Mouse (Mus musculus) neural tube, embryonic 14.5 days (tissue): ENCODE results near the gene Uggt1. TPM values are rescaled to one million over a fixed set of nuclear protein-coding genes. Genes with fewer than 3 reads are reported as not detected.

Experiments used
- ATAC-seq: fragments of 200-750 bp; cut with Nextera tagmentation; 2 replicates; pipeline ENCODE4 v1.8.0; 2017; ENCODE audit warnings: low read depth, mild to moderate bottlenecking, moderate TSS enrichment, moderate library complexity
- H3K27ac ChIP-seq: fragments of 300-500 bp; sonication (generic); 2 replicates; pipeline ENCODE4 v1.5.1; 2014; ENCODE audit warnings: low read depth, mild to moderate bottlenecking, control low read depth, low read length, moderate library complexity, mixed read lengths
- H3K27me3 ChIP-seq: fragments of 300-500 bp; sonication (generic); 2 replicates; pipeline ENCODE4 v1.6.1; 2014; ENCODE audit warnings: low read length; ENCODE audit not compliant: control insufficient read depth, insufficient read depth
- H3K36me3 ChIP-seq: fragments of 300-500 bp; sonication (generic); 2 replicates; pipeline ENCODE4 v1.6.1; 2014; ENCODE audit warnings: low read length, mixed read lengths; ENCODE audit not compliant: control insufficient read depth, insufficient read depth
- H3K4me1 ChIP-seq: fragments of 300-500 bp; sonication (generic); 2 replicates; pipeline ENCODE4 v1.6.1; 2014; ENCODE audit warnings: low read length; ENCODE audit not compliant: control insufficient read depth, insufficient read depth
- H3K4me2 ChIP-seq: fragments of 300-500 bp; sonication (generic); 2 replicates; pipeline ENCODE4 v1.6.1; 2014; ENCODE audit warnings: mild to moderate bottlenecking, low read depth, low read length, control low read depth
- H3K4me3 ChIP-seq: fragments of 300-500 bp; sonication (generic); 2 replicates; pipeline ENCODE4 v1.5.1; 2014; ENCODE audit warnings: low read depth, low read length, control low read depth, mixed read lengths
- H3K9ac ChIP-seq: fragments of 300-500 bp; sonication (generic); replicated peaks from 2 replicates; pipeline ENCODE4 v1.6.1; 2014; ENCODE audit warnings: low read depth, mild to moderate bottlenecking, control low read depth, low read length, mixed read lengths
- H3K9me3 ChIP-seq: fragments of 300-500 bp; sonication (generic); 2 replicates; pipeline ENCODE4 v1.6.1; 2016; ENCODE audit warnings: low read length; ENCODE audit not compliant: control insufficient read depth
- WGBS: fragments of 180-500 bp; shearing (Covaris S2); extraction: QIAGEN DNeasy Blood & Tissue Kit; methylation state at CpG from one replicate; pipeline ENCODE4 v1.1.7; 2014; 5-methylcytosine and 5-hydroxymethylcytosine counted together
- polyA plus RNA-seq: library from polyadenylated mRNA; unstranded; fragments of >200 nt; fragmentation: Nextera tagmentation; extraction: Ambion mirVana; gene quantifications from 2 replicates; pipeline ENCODE4 v1.2.1, GENCODE M21; 2014

The Uggt1 gene
- polyA plus RNA-seq, 1 experiment from 2014 or later: 61.6 TPM

GRCm38 (mm10) chr1:36121172-36121571 is 123.3 kb downstream of the Uggt1 start:
- Histone ChIP-seq H3K27ac (no peak overlapping the region), H3K4me1 (no peaks in the 10 kb centered on the region), H3K4me2 (no peak overlapping the region), H3K27me3 (no peaks in the 10 kb centered on the region), H3K9me3 (no peaks in the 10 kb centered on the region), H3K36me3 (no peaks in the 10 kb centered on the region), H3K9ac (no peak overlapping the region), H3K4me3 (no peak overlapping the region)
- no peak for ATAC-seq
- WGBS: 89% methylated on average over 8 of the region's 8 CpGs

- Histone ChIP-seq H3K9me3 (no peaks in the 10 kb centered on the region), H3K9ac (no peak overlapping the region), H3K27ac (no peak overlapping the region), H3K4me3 (no peak overlapping the region), H3K4me2 (no peak overlapping the region), H3K36me3 (no peaks in the 10 kb centered on the region), H3K27me3 (no peaks in the 10 kb centered on the region), H3K4me1 (no peaks in the 10 kb centered on the region)
- ATAC-seq: no peak
- WGBS: 91% methylated on average over 4 of the region's 4 CpGs
These were observed 125.1 kb downstream of the Uggt1 start for GRCm38 (mm10) chr1:36119426-36119825.

- no peaks in the 10 kb centered on the region for H3K27me3 ChIP-seq
- ATAC-seq: no peak
- no peak overlapping the region for H3K9ac ChIP-seq
- no peak overlapping the region for H3K4me3 ChIP-seq
- no peaks in the 10 kb centered on the region for H3K4me1 ChIP-seq
- WGBS: 94% methylated on average over 3 of the region's 3 CpGs
- H3K4me2 ChIP-seq: no peak overlapping the region
- H3K36me3 ChIP-seq: no peaks in the 10 kb centered on the region
- no peak overlapping the region for H3K27ac ChIP-seq
- no peaks in the 10 kb centered on the region for H3K9me3 ChIP-seq
These were observed 125.6 kb downstream of the Uggt1 start for GRCm38 (mm10) chr1:36118958-36119357.

GRCm38 (mm10) chr1:36118061-36118685 is 126.3 kb downstream of the Uggt1 start:
- H3K36me3 ChIP-seq: no peaks in the 10 kb centered on the region
- no peaks in the 10 kb centered on the region for H3K4me1 ChIP-seq
- no peak overlapping the region for H3K9ac ChIP-seq
- H3K4me3 ChIP-seq: no peak overlapping the region
- H3K9me3 ChIP-seq: no peaks in the 10 kb centered on the region
- no peaks in the 10 kb centered on the region for H3K27me3 ChIP-seq
- no peak overlapping the region for H3K4me2 ChIP-seq
- ATAC-seq: no peak
- no peak overlapping the region for H3K27ac ChIP-seq
- WGBS: 81% methylated on average over 9 of the region's 9 CpGs

GRCm38 (mm10) chr1:36116488-36116887 is 128.0 kb downstream of the Uggt1 start:
- ATAC-seq: no peak
- WGBS: 74% methylated on average over 5 of the region's 5 CpGs
- no peaks in the 10 kb centered on the region for H3K27me3 ChIP-seq
- no peak overlapping the region for H3K4me3 ChIP-seq
- H3K4me1 ChIP-seq: no peaks in the 10 kb centered on the region
- H3K9me3 ChIP-seq: no peaks in the 10 kb centered on the region
- no peak overlapping the region for H3K27ac ChIP-seq
- H3K36me3 ChIP-seq: no peaks in the 10 kb centered on the region
- no peak overlapping the region for H3K9ac ChIP-seq
- H3K4me2 ChIP-seq: no peak overlapping the region

GRCm38 (mm10) chr1:36114844-36115243 is 129.7 kb downstream of the Uggt1 start:
- Histone ChIP-seq H3K4me1 (no peaks in the 10 kb centered on the region), H3K27me3 (no peaks in the 10 kb centered on the region), H3K4me3 (no peak overlapping the region), H3K9me3 (no peaks in the 10 kb centered on the region), H3K4me2 (no peak overlapping the region), H3K36me3 (no peaks in the 10 kb centered on the region), H3K9ac (no peak overlapping the region), H3K27ac (no peak overlapping the region)
- 87% methylated on average over 3 of the region's 3 CpGs for WGBS
- ATAC-seq: no peak

GRCm38 (mm10) chr1:36113670-36114069 is 130.8 kb downstream of the Uggt1 start:
- 91% methylated on average over 8 of the region's 8 CpGs for WGBS
- Histone ChIP-seq H3K4me3 (no peak overlapping the region), H3K9me3 (no peaks in the 10 kb centered on the region), H3K27me3 (no peaks in the 10 kb centered on the region), H3K36me3 (no peaks in the 10 kb centered on the region), H3K27ac (no peak overlapping the region), H3K4me1 (no peaks in the 10 kb centered on the region), H3K9ac (no peak overlapping the region), H3K4me2 (no peak overlapping the region)
- no peak for ATAC-seq

GRCm38 (mm10) chr1:36112665-36113064 is 131.9 kb downstream of the Uggt1 start:
- Histone ChIP-seq H3K4me2 (no peak overlapping the region), H3K4me3 (no peak overlapping the region), H3K9ac (no peak overlapping the region), H3K27me3 (no peaks in the 10 kb centered on the region), H3K27ac (no peak overlapping the region), H3K36me3 (no peaks in the 10 kb centered on the region), H3K4me1 (no peaks in the 10 kb centered on the region), H3K9me3 (no peaks in the 10 kb centered on the region)
- ATAC-seq: no peak
- WGBS: 85% methylated on average over 3 of the region's 3 CpGs

GRCm38 (mm10) chr1:36109987-36110386 is 134.5 kb downstream of the Uggt1 start:
- no peak overlapping the region for H3K4me2 ChIP-seq
- H3K36me3 ChIP-seq: peaks cover 7% of the 10 kb centered on the region; the same call in 1 of the 2 replicates
- no peak for ATAC-seq
- H3K27ac ChIP-seq: no peak overlapping the region
- WGBS: 84% methylated on average over 4 of the region's 4 CpGs
- H3K9me3 ChIP-seq: no peaks in the 10 kb centered on the region
- H3K4me1 ChIP-seq: no peaks in the 10 kb centered on the region
- no peak overlapping the region for H3K9ac ChIP-seq
- no peaks in the 10 kb centered on the region for H3K27me3 ChIP-seq
- H3K4me3 ChIP-seq: no peak overlapping the region
